Mouse (Mus musculus) cerebellum, adult (tissue): ENCODE results near the gene Cldn11.
A peak's percentile ranks its signal among the peaks of the same experiment; 100 is the strongest.
"Not testable (repeated sequence)": the region's sequence is repeated elsewhere in the genome, so short reads cannot be mapped to it uniquely, and the experiment has no call there.

Experiments
- ATAC-seq: cut with Nextera tagmentation; 2 replicates; pipeline ENCODE4 v1.9.2; 2017; ENCODE audit warnings: mild to moderate bottlenecking, moderate library complexity, mixed read lengths; ENCODE audit not compliant: insufficient number of reproducible peaks, low FRiP score, low TSS enrichment

Gene Cldn11

DNA sequence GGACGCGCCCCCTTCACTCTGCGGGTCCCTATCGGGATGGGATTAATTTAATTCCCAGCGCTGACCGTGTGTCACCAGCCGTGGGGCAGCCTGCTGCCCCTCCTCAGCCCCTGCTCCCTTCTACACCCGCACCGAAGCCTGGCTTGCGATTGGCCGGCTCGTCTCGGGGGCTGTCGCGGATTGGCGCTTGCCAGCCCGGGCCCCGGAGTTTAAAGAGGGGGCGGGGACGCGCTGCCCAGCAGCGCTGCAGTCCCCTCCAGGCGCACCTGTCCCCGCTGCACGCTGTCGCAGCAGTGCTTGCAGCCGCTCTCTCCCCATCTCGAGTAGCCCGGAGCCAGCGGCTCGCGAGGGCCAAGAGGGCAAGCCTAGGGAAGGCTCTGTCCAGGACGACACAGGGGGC, at the start of gene Cldn11:
Cldn11 (plus strand) TSS at position 215 of the 400 bp plus-strand sequence.
- 0 out of 2 replicates have a peak, but pooled peaks have one; percentile 57 for ATAC-seq

DNA sequence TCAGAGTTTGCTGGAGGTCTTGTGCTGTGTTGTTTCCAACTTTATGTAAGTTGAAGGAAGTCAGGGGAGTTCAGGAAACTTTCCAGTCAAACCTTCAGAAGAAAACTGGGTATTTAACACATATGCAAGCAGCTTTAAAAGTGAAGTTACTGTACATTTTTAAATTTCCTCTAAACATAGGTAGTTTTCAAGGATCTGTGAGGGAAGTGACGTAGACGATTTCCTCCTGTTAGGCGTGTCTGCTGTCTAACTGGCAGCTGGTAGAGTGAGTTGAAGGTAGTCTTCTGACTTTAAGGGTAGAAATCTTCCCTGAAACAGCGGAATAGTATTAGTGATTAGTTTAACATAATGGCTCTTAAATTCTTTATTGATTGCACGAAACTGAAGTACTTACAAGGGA, 49.7 kb upstream of the Cldn11 start:
- ATAC-seq: no peak

DNA sequence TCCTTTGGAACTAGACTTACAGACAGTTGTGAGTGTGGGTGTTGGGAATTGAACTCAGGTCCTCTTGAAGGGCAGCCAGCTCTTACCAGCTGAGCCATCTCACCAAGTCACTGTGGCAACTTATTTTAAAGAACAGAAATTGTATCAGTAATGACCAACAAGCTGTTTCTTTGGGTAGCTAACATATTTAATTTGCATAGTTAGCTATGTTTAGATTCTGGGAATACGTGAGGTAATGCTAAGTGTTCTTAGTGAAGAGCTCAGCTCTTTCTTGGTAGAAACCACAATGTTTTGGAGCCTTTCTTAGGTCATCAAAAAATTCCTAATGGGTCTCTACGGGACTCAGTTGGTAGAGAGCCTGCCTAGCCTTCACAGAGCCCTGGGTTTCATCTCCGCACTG, 48.9 kb upstream of the Cldn11 start:
- no peak for ATAC-seq

DNA sequence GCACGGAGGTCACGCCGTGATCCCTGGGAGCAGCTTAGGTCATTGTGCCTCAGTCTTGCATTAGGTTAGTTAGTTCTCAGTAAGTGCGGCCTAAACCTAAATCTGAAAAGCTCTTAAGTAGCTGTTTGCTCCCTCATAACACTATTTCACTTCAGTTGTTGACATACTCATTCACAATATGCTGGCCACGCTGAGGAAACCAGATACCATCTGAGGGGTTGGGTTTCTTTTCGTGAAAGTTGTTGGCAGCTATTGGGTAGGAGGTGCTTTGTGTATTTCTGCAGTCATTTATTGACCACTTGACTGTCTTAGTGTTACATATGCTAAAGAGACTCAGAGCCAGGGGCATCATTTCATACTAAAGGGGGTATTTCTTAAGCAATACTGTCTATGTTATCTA, 44.8 kb upstream of the Cldn11 start:
- ATAC-seq: no peak

DNA sequence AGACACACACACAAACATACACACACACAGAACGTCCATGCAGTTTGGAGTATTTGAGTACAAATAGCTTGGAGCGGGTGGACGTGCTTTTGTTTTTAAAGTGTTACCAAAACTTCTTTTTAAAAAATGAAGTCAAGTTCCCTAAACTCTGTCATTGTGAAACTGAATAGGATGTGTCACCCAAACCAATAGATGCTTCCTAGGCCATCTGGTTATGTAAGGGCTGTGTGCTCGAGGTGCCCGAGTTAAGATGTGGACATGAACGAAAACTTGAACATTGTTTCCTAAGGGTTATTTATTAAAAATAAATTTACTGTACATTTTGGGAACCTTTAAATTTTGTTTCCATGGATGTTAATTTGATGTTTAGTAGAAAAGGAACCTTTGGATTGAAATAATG, 43.1 kb upstream of the Cldn11 start:
- ATAC-seq: no peak

DNA sequence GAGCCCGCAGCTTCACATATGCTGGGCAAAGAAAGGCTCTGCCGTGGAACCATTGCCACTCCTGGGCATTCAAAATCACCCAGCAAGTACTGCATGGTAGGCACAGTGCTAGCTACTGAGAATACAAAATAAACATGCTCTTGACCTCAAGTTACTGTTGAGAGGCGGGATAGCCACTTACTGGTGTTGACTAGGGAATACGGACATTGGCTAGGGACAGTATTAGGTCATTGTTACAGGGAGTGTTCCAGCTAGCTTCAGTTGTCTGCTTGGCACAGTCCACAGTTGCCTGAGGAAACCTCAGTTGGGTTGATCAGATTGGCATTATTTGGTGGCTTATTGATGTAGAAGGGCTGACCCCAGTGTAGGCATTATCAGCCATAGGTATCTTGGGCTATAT, 42.0 kb upstream of the Cldn11 start:
- ATAC-seq: peak; percentile 36; the same call in 1 of the 2 replicates

DNA sequence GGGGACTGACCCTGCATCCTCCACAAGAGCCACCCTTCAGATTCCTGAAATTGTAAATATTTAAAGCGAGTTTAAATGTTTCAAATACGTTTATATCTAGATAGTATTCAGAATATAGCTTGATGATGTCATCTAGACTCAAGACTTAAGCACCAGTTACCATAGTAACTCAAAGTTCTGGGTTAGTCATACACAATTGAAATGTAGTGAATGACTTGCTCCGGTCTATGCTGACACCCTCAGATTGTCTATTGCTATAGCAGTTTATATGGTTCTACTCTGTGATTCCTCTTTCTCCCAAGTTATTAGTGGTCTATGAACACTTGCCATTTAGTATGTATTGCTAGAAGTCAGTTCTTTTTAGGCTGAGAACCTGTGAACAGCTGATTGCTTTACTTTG, 40.6 kb upstream of the Cldn11 start:
- ATAC-seq: no peak

DNA sequence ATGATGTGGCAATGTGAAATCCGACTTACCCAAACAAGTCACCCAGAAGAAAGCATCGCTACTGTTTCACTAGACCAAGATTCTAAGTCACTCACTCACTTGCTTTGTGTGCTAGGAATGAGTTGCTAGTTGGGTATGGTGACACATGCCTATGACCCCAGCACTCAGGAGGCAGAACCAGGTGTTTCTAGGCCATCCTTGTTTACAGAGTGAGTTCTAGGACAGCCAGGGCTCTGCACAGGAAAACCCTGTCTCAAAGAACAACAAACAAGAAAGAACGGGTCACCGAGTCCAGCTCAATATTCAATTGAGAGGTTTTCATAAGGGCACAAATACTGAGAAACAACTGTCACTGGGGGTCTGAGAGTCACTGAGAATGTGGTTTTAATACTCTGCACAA, 26.6 kb upstream of the Cldn11 start:
- no peak for ATAC-seq

DNA sequence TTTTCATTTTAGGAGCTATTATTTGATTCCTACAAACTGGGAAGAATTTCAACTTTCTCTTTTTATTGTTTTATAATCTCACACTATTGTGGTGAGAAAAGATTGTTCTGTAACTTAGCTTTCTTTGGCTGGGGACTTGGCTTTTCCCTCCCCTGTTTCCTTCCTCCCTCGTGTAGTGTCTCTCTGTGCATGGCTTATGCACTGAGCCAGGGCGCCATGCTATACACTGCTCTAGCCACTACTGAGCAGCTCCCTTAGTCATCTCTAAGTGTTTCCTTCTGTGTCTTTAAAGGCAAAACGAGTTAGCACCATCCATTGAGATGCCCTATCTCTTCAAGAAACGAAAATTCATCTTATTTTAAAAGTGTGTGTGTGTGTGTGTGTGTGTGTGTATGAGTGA, 23.4 kb upstream of the Cldn11 start:
- ATAC-seq: no peak

DNA sequence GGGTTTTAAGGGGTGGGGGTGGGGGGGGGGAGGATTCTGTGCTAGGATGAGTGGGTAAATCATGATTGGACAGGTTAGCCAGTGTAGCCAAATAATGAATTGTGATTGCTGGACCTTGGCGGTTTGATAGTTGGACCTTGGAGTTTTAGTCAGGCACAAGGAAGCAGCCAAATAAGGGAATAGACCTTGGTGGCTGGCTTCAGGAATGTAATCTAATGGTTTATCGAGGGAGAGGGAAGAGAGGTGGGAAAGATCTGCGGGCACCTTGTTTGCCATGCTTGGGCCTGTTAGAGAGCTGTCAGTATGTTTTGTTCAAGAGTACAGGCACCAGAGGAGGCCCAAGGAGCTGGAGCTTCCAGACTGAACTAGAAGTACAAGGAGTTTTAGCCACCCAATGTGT, 22.9 kb upstream of the Cldn11 start:
- no peak for ATAC-seq

DNA sequence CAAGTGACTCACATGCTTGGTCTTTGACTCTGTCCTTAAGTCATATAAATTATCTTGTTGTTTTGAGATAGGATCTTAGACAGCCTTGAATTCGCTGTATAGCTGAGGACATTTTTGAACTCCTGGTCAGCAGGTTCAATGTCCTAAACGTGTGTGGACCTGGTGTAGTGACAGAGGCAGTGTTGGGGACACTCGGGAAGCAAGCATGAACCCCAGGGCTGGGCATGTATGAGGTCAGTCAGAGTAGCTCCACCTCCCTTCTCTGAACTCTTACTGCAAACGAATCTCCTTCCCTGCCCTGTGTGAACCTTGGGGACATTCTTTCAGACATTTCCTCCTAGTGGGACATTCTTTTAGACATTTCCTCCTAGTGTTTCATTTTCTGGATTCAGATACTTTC, 20.0 kb upstream of the Cldn11 start:
- ATAC-seq: no peak

DNA sequence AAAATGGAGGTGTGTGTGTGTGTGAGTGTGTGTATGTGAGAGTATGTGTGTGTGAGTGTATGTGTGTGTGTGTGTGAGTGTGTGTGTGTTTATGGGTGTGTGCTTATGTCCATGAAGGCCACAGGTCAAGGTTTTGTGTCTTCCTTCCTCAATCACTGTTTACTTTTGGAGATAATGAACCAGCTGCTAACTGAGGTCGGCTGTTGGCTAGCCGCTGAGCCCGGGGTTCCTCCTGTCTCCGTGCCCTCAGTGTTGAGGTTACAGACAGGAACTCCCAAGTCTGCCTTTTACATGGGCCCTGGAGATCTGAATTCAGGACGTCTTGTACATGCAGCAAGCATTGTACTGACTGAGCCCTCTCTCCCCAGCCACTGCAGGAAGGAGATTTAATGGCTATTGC, 16.1 kb upstream of the Cldn11 start:
- ATAC-seq: no peak

DNA sequence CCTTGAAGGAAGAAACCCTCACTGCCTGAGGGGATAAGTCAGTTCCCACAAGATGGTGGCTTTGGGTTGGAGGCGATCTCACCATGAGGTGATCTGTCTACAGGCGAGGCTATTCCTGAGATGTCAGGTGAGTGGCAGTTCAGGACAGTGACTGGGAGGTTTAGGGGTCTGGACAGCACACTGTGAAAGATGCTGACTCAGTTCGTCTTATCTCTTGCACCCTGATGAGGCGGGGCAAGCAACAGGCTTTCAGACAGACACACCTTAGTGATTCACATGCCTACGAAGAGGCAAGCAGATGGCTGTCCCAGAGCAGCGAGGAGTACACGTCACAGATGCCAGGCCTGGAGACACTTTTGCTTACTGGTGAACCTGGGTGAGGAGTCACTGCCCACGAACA, 15.5 kb upstream of the Cldn11 start:
- no peak for ATAC-seq

DNA sequence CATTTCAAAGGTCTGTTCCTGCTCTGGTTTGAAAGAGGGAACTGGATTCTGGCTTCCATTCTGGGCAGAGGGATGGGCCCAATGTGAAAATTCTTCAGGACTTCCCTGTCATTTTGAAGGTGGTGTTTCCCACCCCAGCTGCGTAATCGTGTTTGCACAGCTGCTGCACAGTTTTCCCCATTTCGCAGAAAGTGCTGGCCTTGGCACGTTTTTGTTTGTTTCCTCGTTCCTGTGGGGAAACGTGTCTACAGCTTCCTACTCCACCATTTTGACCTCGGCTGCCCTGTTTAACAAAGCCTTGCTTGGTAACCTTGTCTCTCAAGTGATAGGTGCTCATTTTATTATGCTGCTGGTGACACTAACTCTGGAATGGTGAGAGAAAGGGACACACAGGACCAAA, 15.0 kb upstream of the Cldn11 start:
- no peak for ATAC-seq

DNA sequence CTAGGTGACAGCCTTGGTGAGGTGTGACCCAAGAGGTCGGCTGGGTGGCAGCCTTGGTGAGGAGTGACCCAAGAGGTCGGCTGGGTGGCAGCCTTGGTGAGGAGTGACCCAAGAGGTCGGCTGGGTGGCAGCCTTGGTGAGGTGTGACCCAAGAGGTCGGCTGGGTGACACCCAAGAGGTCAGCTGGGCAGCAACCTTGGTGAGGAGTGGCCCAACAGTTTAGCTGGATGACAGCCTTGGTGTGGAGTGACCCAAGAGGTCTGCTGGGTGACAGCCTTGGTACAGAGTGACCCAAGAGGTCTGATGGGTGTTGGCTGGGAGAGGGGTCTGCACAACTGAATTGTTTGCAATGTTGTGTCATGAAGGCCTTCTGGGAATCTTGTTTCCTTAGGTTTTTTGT, 13.1 kb upstream of the Cldn11 start:
- not testable (repeated sequence) for ATAC-seq

DNA sequence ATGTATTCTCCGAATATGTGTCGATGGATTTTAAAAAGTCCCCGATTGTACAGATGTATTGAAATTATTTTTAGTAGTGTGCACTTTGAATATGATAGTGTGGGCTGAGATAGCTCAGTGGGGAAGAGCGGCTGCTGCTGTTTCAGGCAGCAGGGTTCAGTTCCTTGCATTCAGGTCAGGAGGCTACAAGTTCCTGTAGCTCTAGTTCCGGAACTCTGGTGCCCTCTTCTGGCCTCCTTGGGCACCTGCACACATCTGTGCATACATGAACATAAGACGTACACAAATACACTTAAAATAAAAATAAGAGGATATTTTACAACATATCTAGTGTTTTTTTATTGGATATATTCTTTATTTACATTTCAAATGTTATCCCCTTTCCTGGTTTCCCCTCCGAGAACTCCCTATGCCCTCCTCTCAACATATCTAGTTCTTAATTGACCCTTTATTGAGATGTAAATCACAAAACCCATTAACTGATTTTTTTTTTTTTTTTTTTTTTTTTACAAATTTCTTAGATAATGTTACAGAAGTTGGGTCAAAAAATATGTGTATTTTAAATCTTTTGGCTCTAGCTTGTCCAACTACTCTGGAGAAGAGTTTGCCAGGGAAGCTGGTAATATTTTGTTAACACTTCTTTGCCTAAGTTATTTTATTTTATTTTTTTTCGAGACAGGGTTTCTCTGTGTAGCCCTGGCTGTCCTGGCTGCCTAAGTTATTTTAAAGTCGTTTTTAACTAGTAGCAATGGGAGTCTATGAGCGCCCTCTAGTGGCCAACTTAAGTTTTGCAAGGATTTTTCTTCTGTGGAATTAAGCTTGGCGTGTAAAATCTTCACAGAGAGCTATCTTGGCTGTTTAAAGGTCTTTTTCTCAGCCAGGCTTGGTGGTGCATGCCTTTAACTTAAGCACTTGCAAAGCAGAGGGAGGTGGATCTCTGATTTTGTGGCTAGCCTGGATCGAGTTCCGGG, 11.0 kb upstream of the Cldn11 start:
- no peak for ATAC-seq

DNA sequence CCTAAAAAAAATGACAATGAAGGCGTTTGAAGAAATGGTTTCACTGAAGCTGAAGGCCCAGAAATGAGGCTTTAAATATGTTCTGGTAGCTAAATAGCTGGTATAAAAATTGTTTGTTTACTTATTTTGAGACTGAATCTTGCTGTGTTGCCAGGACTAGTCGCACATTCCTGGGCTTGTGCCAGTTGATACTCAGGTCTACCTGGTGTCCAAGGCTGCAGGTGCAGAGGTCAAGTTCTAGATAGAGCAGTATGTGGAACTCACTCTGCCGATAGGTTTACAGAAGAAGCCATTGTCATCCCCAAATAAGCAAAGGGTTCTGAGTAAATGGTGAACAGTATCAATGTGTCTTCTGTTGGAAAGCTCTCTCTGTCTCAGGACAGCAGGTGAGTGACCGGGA, 8.1 kb upstream of the Cldn11 start:
- no peak for ATAC-seq

DNA sequence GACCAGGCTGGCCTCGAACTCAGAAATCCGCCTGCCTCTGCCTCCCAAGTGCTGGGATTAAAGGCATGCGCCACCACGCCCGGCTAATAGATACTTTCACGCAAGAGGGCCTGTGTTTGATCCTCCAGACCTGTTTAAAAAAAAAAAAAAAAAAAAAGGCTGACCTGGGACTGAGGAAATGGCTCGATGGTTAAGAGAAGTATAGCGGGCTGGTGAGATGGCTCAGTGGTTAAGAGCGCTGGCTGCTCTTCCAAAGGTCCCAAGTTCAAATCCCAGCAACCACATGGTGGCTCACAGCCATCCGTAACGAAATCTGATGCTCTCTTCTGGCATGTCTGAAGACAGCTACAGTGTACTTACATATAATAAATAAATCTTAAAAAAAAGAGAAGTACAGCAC, 4.5 kb upstream of the Cldn11 start:
- ATAC-seq: not testable (repeated sequence)

DNA sequence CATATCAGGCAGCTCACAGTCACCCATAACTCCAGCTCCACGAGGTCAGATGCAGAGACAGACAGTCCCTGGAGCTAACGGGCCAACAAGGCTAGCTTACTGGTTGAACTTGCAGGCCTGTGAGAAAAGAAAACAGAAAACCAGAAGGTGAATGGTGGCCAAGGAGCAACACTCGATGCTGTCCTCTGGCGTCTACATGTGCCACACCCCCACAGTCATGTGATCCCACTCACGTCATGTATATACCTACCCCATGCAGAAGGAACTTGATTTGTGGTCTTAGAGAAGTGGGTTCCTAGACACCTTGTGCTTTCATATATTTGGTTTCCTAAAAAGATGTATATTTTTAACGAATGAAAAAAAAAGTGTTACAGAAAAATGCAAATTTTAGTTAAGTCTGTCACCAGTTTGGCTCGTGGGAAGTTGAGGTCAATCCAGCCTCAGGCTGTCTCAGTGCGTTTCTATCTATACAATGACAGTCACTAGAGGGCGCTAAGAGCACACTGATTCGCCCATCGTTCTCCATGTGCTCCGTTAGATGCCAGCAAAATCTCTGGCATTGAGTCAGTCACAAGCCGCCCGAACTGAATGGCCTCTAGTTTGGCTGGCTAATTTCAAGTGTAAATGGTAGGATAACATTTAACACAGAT, 4.0 kb upstream of the Cldn11 start:
- ATAC-seq: peak; percentile 84

DNA sequence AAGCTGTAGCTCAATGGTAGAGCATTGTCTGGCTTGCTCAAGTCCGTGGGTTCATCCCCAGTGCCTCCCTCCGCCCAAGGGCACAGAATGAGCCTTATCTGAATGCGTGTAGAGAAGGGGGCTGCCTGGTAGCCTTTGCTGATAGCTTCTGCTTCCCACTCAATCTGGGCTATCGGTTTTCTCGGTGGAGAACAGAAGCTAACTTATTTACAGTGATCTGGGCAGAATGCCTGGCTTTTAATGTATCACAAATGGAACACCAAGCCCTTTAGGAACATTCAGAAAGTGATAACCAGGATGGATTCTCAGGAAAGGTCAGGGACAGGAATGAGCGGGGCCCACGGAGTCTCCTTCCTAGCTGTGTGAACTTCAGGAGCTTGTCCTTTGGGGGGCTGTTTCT, 1.1 kb upstream of the Cldn11 start:
- ATAC-seq: no peak

DNA sequence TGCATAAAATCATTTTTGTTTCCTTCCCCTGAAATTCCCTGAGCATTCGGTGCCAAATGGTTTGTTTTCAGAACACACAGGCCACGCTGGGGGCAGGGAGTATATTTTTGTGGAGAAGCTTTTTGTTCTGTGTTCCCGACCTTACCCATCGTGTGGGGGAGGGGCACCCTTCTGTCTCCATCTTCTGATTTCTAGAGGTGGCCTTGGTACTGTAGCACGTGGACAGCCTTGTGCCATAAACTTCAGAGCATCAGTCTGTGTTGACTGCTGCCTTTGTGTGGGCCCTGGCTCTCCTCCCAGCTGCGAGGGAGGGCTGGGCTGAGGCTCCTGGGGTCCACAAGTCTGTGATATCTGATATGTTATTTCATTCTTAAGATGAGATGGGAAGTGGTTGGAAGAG, 2.4 kb downstream of the Cldn11 start:
- ATAC-seq: no peak

DNA sequence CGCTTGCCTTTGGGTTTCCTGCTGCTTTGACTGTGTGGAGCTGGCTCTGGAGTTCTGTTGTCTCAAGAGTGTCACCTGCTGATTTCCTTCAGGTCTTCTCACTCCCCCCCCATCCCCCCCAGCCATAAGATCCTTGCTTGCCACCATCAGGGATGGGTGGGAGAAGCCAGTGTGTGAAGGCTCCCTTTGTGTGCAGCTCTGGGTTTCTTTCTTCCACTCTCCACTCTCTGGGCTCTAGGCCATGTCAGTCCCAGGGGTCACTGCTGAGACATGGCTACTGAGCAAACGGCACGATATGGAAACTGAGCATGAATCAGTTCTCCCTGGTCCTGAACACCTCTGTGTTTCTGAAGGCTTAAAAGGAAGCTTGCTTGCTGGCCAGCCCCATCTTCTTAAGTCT, 6.4 kb downstream of the Cldn11 start:
- no peak for ATAC-seq
